Mouse (Mus musculus) spleen, postnatal 14 days (tissue): ENCODE data around the gene Tpr.

Experiments used
- DNase-seq, 2 experiments: peaks; one replicate each; pipeline ENCODE4 v3.0.0; 2021 to 2022; ENCODE audit warnings: low spot score in 2 of 2

Gene Tpr

DNA sequence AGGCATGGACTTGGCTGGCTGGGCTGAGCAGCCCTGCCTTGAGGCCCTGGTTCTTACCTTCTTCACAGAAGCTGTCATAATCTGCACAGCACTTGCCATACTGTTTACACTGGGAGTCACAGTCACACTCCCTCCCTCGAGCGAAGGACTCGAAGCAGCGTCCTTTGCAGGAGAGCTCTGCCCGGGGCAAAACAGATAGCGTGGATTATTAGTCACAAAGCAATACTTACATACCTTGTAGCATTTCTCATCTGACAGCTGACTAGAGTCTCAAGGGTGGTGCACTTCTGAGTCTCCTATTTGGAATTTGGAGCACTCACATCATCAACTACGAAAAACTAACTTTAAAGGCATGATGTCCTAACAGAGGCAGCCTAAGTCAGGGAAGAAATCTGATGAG lies 68.0 kb downstream of the Tpr start:
- DNase-seq: no peak

DNA sequence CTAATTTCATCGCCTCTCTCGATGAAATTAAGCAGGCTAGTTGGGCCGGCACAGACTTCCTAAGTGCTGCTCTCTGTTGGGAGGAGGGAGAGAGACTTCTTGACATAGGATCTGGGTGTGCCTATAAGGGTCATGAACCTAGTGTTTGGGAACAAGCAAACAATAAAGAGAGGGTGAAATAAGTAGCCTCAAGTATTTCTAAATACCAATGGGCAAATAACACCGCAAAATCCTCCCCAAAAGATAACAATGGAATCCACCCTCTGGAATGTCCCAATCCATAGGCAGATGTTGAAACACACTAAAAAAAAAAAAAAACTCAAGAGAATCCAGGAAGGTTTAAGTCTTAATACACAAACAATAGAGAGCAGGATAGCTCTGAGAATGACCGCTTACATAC lies 70.4 kb downstream of the Tpr start:
- DNase-seq: no peak

DNA sequence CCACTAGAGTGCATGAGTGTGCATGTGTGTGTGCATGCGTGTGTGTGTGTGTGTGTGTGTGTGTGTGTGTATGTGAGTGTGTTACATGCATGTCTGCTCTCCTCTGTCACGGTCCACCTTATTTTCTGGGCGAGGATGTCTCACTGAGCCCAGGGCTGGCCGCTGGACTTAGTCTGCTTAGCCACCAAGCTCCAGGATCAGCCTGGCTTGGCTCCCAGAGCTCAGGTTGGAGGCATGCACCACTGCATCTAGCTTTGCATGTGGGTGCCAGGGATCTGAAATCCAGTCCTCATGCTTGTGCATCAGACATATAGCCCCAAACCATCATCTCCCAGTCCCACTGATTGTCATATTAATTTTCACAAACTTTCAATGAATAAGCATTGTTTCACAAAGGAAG lies 71.1 kb downstream of the Tpr start:
- no peak for DNase-seq

DNA sequence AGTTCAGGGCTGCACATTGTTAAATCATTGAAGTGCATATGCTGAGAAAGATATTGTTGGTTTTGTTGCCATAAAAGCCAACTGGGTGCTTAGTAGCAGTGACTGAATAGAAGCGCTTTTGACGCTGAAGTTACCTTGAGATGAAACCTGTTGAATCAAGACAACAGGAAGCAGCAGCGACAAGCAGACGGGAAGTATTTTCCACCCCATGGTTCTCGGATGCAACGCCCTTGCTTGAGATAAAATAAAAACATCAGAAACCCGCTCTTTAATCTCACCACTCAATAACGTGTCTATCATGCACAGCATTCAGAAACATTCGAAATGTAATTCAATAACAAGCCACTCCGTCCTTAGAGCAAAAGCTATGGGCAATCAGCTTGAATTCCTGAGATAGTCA lies 72.7 kb downstream of the Tpr start:
- DNase-seq: no peak

DNA sequence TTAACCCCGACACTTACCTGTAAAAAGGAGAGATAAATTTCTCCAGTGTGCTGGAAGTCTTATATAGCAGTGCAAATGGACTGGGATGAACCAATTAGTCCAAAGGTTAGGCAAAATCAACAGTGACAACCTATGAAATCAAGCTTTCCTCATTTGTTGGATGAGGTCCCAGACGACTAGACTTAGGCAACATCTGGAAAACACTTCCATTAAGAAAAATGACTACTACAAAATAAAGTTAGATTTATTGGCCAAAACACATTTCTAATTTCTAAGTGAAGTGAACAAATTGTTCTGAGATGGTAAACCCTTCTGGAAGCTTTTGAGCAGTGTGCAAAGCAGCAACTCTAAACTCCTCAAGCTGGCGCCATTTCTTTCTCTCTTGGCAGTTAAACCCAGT lies 73.5 kb downstream of the Tpr start, which contains the start of gene Prg4:
TSS of gene Prg4 (minus strand) at position 34 of the 400 bp plus-strand sequence.
- DNase-seq: no peak

DNA sequence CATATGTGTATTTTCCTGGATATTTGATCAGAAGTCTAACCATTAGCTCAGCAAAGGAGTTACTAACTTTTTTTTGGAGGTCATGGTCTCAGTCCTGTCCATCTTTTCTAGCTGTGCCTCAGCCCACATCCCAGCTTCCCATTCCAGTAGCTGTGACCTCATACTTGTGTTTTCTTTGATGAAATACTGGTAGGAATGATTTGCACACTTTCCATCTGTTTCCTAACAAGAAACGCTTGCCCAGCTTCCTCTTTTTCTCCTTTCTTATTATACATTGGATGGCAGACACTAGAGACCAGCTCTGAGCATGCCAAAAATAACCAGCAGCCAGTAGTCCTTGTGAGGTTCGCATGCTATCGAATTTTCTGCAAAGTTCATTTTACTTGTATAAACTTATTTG lies 77.4 kb downstream of the Tpr start:
- DNase-seq: no peak

DNA sequence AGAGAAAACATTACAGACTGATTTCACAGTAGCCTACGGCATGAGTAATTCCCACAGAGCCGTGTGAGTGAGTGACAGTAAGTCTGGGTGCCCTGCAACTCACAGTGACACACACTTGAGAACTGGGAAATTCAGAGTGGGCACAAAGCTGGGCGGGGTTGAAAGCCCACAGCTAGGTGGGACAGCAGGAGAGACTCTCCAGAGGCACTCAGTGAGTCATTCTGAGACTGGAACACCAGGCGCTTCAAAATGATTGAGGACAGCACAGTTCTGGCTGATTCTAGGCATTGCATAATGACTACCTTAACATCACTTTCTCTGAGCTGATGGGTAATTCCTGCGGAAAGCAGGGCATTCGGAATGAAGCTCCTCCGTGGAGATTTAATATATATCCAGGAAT lies 79.9 kb downstream of the Tpr start:
- DNase-seq: no peak

DNA sequence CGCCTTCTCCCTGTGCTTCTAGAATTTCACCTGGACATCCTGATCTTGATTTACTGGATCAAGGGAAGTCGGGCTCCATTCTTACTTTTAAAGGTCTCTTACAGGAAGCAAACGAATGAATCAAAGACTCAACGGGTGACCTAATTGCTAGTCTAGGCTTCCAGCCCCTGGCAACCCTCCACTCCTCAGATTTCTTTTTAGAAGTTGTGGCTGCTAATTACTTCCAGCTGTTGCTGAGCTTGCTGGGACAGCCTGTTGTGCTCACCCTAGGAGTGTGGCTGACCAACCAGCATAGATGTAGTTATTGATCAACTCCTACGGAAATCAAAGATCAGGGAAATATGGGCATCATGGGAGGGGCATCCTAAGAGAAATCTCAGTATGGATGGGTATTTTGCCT lies 88.0 kb downstream of the Tpr start:
- no peak for DNase-seq

DNA sequence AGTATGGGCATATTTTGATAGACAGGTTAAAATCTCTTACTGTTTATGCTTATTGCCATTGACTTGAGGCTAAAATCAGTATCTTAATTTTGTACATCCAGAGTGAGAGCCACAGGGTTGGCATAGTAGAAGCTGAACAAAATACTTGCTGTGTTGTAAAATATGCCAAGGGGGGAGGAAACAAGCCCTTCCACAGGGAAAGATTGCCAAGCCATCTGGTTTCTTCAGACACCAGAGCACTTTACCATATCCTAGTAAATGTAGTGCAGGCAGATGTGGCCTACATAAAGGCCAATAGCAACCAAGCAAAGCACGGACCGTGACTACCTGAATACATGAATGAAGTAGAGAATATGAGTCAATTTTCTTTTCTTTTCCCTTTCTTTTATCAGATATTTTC lies 96.5 kb downstream of the Tpr start:
- DNase-seq: no peak

DNA sequence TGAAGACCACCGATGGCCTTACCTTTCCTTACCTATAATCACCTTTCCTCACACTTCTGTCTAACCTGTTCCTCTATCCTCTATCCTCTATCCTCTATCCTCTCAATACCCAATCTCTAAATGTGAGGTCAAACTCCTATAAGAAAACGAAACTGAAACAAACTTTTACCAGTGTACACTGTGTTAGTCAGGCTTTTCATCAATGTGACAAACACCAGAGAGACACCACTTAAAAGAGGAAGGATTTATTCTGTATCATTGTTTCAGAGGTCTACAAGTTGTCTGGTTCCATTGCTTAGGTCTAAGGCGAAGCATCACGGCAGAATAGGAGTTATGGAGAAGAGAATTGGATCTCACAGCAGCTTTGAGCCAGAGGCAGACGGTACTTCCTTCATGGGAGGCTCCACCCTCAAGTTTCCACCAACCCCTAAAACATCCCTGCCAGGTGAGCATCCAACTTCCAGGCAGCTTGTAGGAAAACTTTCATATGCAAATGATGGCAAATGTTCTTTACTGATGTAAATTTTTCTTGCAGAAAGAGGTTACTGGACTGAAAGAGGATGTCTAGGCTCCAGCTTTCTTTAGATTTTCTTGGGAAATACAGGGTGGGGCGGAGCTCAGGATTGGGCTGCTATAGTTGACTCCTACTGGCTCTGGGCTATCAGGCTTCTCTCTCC lies 104.1 kb downstream of the Tpr start:
- DNase-seq: no peak

DNA sequence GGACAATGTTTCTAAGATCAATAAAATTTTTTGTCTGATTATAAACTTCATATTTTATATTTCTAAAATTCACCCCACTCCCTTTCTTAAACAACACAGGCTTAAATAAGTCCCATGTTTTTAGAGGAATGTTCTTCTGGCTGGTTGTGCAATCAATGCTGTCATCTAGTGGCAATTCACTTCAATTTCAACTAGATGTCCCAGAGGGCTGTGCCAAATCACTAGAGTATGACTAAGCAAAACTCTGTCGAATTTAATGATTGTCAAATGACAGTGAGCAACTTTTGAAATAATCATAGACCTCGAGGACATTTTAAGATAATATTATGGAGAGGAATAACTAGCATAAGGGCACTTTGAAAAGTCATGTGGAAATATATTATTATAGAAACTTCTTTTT lies 105.1 kb downstream of the Tpr start:
- DNase-seq: no peak

DNA sequence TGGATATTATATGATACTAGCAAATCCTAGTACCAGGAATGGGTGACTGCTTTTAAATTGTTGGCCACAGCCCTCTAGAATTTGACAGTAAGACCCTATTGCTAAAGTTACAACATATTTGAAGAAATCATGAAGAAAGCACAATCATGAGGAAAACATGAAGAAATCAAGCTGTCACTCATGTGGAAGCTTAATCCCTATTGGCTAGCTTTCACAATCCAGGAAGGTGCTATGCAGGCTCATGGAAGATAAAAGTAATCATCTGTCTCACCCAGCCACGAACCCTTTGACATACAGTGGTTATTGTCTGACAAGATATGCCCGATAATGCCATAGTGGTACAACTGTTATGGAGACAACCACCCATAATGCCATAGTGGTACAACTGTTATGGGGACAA lies 105.5 kb downstream of the Tpr start:
- DNase-seq: no peak
